In genomic region chr5:146193360-146193759, GRCm38 (mm10) we compare ENCODE assay signal across 9 mouse cellular contexts.
"Had no signal": no experiment of that assay in that cellular context is flagged by ENCODE, and none has a peak within 500 bp of the region (broad histone marks: within the 10 kb centered on the region; RNA-seq: fewer than 3 reads in every experiment).

No protein-coding gene starts in this region.

- ATAC-seq: midbrain, embryonic 13.5 days; midbrain, embryonic 15.5 days had no signal

- DNase-seq: lung, adult 18-20 months; lung, embryonic 14.5 days; lung, postnatal 10 days; right cerebral cortex, postnatal 14 days; thymus, adult 2 months; thymus, postnatal 25 days; thymus, postnatal 4 days had no signal
